Mouse (Mus musculus) embryonic fibroblast, embryonic 13.5 days (primary cell): Measurements from ENCODE around the gene Plscr1.

Source experiments
- CTCF ChIP-seq: IDR thresholded peaks from 2 replicates; pipeline ENCODE4 v1.5.1; 2011; ENCODE audit warnings: mild to moderate bottlenecking, control low read depth, low read length, moderate library complexity, borderline replicate concordance; ENCODE audit not compliant: insufficient read depth
- POLR2A ChIP-seq: IDR thresholded peaks from 2 replicates; pipeline ENCODE4 v1.6.1; 2011; ENCODE audit warnings: low read depth, mild to moderate bottlenecking, control low read depth, low read length, moderate library complexity

DNA sequence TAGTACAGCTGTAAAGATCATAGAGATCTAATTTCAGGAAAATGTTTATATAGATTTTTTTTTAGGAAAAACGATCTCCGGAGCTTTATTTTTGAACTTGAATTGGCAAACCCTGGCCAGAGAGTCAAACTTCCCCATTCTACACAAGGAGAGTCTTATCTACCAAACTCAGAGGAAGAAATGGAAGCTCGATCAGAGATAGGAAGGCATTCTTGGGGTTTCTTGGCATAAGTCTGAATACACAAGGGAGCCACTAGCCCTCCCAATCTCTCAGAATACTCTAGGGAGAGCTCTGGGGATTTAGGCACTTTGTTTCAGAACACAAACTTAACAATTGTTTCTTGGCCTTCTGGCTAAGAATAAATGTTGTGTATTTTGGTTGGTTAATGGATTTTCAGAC lies 29.4 kb upstream of the Plscr1 start:
- TF ChIP-seq POLR2A = no peak
- no peak for TF ChIP-seq CTCF
